Mouse (Mus musculus) intestine, postnatal 0 days (tissue): ENCODE measurements around the gene Acot7. TPM values are rescaled to one million over a fixed set of nuclear protein-coding genes. Genes with fewer than 3 reads are reported as not detected.

ENCODE experiments used
- ATAC-seq: fragments of 200-750 bp; cut with Nextera tagmentation; 2 replicates; pipeline ENCODE4 v1.8.0; 2017; ENCODE audit warnings: mild to moderate bottlenecking, moderate TSS enrichment, moderate library complexity
- H3K27ac ChIP-seq: fragments of 300-500 bp; sonication (generic); 2 replicates; pipeline ENCODE4 v1.5.1; 2014; ENCODE audit warnings: mild to moderate bottlenecking, low read depth, low read length, moderate library complexity
- H3K27me3 ChIP-seq: fragments of 300-500 bp; sonication (generic); replicated peaks from 2 replicates; pipeline ENCODE4 v1.6.1; 2014; ENCODE audit warnings: low read length, mixed read lengths; ENCODE audit not compliant: control insufficient read depth, insufficient read depth
- H3K36me3 ChIP-seq: fragments of 300-500 bp; sonication (generic); 2 replicates; pipeline ENCODE4 v1.6.1; 2014; ENCODE audit warnings: mild to moderate bottlenecking, moderate library complexity; ENCODE audit not compliant: control insufficient read depth, insufficient read depth
- H3K4me1 ChIP-seq: fragments of 300-500 bp; sonication (generic); replicated peaks from 2 replicates; pipeline ENCODE4 v1.6.1; 2014; ENCODE audit warnings: antibody characterized with exemption, low read length, mixed read lengths; ENCODE audit not compliant: control insufficient read depth, insufficient read depth
- H3K4me2 ChIP-seq: fragments of 300-500 bp; sonication (generic); replicated peaks from 2 replicates; pipeline ENCODE4 v1.6.1; 2014; ENCODE audit warnings: low read depth, mild to moderate bottlenecking, moderate library complexity
- H3K4me3 ChIP-seq: fragments of 300-500 bp; sonication (generic); 2 replicates; pipeline ENCODE4 v1.5.1; 2014; ENCODE audit warnings: low read depth, low read length
- H3K9ac ChIP-seq: fragments of 300-500 bp; sonication (generic); 2 replicates; pipeline ENCODE4 v1.6.1; 2014; ENCODE audit warnings: mild to moderate bottlenecking, low read depth, low read length
- H3K9me3 ChIP-seq: fragments of 300-500 bp; sonication (generic); 2 replicates; pipeline ENCODE4 v1.6.1; 2016; ENCODE audit warnings: mixed run types; ENCODE audit not compliant: control insufficient read depth
- CTCF ChIP-seq: sonication (generic); IDR thresholded peaks from 2 replicates; pipeline ENCODE4 v1.5.1; 2016; ENCODE audit warnings: low read depth, mild to moderate bottlenecking, control low read depth, antibody characterized with exemption, moderate library complexity
- WGBS: fragments of 180-500 bp; shearing (Covaris S2); extraction: QIAGEN DNeasy Blood & Tissue Kit; methylation state at CpG from one replicate; pipeline ENCODE4 v1.1.7; 2014; 5-methylcytosine and 5-hydroxymethylcytosine counted together
- polyA plus RNA-seq: library from polyadenylated mRNA; unstranded; fragments of >200 nt; fragmentation: Nextera tagmentation; extraction: Ambion mirVana; gene quantifications from 2 replicates; pipeline ENCODE4 v1.2.1, GENCODE M21; 2015

The Acot7 gene
- polyA plus RNA-seq, 1 experiment from 2014 or later, result 28.7 TPM

- H3K4me2 ChIP-seq, result peak within 1 kb of the TSS; percentile 71
- peaks cover 24% of the 10 kb centered on the region for H3K27me3 ChIP-seq
- H3K27ac ChIP-seq, result peak within 1 kb of the TSS; percentile 75
- ATAC-seq, result no peak
- peak within 1 kb of the TSS; percentile 37 for H3K4me3 ChIP-seq
- TF ChIP-seq CTCF, result no peak; the same call in 1 of the 2 replicates
- H3K4me1 ChIP-seq, result peaks cover 12% of the 10 kb centered on the region
- H3K9ac ChIP-seq, result peak within 1 kb of the TSS; percentile 17; the same call in 1 of the 2 replicates
- WGBS, result 3% methylated on average over 35 of the region's 35 CpGs
- no peaks in the 10 kb centered on the region for H3K9me3 ChIP-seq
- no peaks in the 10 kb centered on the region for H3K36me3 ChIP-seq
Measured at GRCm38 (mm10) chr4:152158585-152159284, 19.2 kb upstream of the Acot7 start, which contains the start of gene Hes2. Hes2 (plus strand) TSS chr4:152158867.

GRCm38 (mm10) chr4:152159285-152159678 is 18.7 kb upstream of the Acot7 start:
- peaks cover 12% of the 10 kb centered on the region for H3K4me1 ChIP-seq
- ATAC-seq, result 0 out of 2 replicates have a peak, but pooled peaks have one; percentile 6
- H3K27ac ChIP-seq, result peak overlapping the region; percentile 75; the same call in 1 of the 2 replicates
- peak overlapping the region; percentile 37 for H3K4me3 ChIP-seq
- no peak overlapping the region for H3K9ac ChIP-seq
- H3K4me2 ChIP-seq, result peak overlapping the region; percentile 71
- peaks cover 24% of the 10 kb centered on the region for H3K27me3 ChIP-seq
- WGBS, result 2% methylated on average over 19 of the region's 19 CpGs
- no peaks in the 10 kb centered on the region for H3K9me3 ChIP-seq
- no peak for TF ChIP-seq CTCF
- H3K36me3 ChIP-seq, result no peaks in the 10 kb centered on the region

GRCm38 (mm10) chr4:152160748-152161147 is 17.2 kb upstream of the Acot7 start:
- peaks cover 24% of the 10 kb centered on the region for H3K27me3 ChIP-seq
- H3K27ac ChIP-seq, result peak overlapping the region; percentile 91
- no peak overlapping the region for H3K9ac ChIP-seq
- peak; percentile 46 for TF ChIP-seq CTCF
- H3K9me3 ChIP-seq, result no peaks in the 10 kb centered on the region
- peaks cover 12% of the 10 kb centered on the region for H3K4me1 ChIP-seq
- H3K4me3 ChIP-seq, result no peak overlapping the region
- no peaks in the 10 kb centered on the region for H3K36me3 ChIP-seq
- 22% methylated on average over 4 of the region's 4 CpGs for WGBS
- peak overlapping the region; percentile 71 for H3K4me2 ChIP-seq
- peak; percentile 92 for ATAC-seq

GRCm38 (mm10) chr4:152161601-152162000 is 16.3 kb upstream of the Acot7 start:
- H3K9me3 ChIP-seq, result no peaks in the 10 kb centered on the region
- H3K4me1 ChIP-seq, result peaks cover 12% of the 10 kb centered on the region
- peaks cover 24% of the 10 kb centered on the region for H3K27me3 ChIP-seq
- H3K4me2 ChIP-seq, result peak overlapping the region; percentile 30; the same call in 1 of the 2 replicates
- H3K4me3 ChIP-seq, result no peak overlapping the region
- H3K36me3 ChIP-seq, result no peaks in the 10 kb centered on the region
- H3K27ac ChIP-seq, result peak overlapping the region; percentile 91
- WGBS, result 42% methylated on average over 6 of the region's 6 CpGs
- no peak for TF ChIP-seq CTCF
- H3K9ac ChIP-seq, result no peak overlapping the region
- peak; percentile 51 for ATAC-seq

GRCm38 (mm10) chr4:152162748-152163147 is 15.2 kb upstream of the Acot7 start:
- 53% methylated on average over 2 of the region's 2 CpGs for WGBS
- no peak overlapping the region for H3K27ac ChIP-seq
- H3K27me3 ChIP-seq, result peaks cover 20% of the 10 kb centered on the region
- peaks cover 12% of the 10 kb centered on the region for H3K4me1 ChIP-seq
- H3K36me3 ChIP-seq, result no peaks in the 10 kb centered on the region
- no peak overlapping the region for H3K9ac ChIP-seq
- H3K9me3 ChIP-seq, result no peaks in the 10 kb centered on the region
- H3K4me2 ChIP-seq, result no peak overlapping the region
- no peak for ATAC-seq
- TF ChIP-seq CTCF, result no peak
- H3K4me3 ChIP-seq, result no peak overlapping the region

GRCm38 (mm10) chr4:152165036-152165931 is 12.7 kb upstream of the Acot7 start:
- H3K9ac ChIP-seq, result no peak overlapping the region
- peak; percentile 98 for TF ChIP-seq CTCF
- ATAC-seq, result no peak
- no peaks in the 10 kb centered on the region for H3K36me3 ChIP-seq
- no peak overlapping the region for H3K4me3 ChIP-seq
- H3K27ac ChIP-seq, result no peak overlapping the region
- peaks cover 6% of the 10 kb centered on the region for H3K4me1 ChIP-seq
- no peaks in the 10 kb centered on the region for H3K9me3 ChIP-seq
- H3K27me3 ChIP-seq, result no peaks in the 10 kb centered on the region
- H3K4me2 ChIP-seq, result peak overlapping the region; percentile 48
- WGBS, result 18% methylated on average over 22 of the region's 22 CpGs
